Mouse (Mus musculus) CD8-positive naive resting alpha-beta T cell, adult 2 months (primary cell): ENCODE measurements around the gene Lyrm7.
"Not testable (repeated sequence)": the region's sequence is repeated elsewhere in the genome, so short reads cannot be mapped to it uniquely, and the experiment has no call there.

Experiments used
- DNase-seq, 2 experiments: peaks; one replicate each; pipeline ENCODE4 v3.0.0; 2022; ENCODE audit warnings: low read depth in 2 of 2, low spot score in 2 of 2

Lyrm7 gene

GRCm38 (mm10) chr11:54882671-54883070, 22.0 kb upstream of the Lyrm7 start:
- no peak for DNase-seq

GRCm38 (mm10) chr11:54881051-54881474, 20.3 kb upstream of the Lyrm7 start:
- DNase-seq, result no peak

DNA sequence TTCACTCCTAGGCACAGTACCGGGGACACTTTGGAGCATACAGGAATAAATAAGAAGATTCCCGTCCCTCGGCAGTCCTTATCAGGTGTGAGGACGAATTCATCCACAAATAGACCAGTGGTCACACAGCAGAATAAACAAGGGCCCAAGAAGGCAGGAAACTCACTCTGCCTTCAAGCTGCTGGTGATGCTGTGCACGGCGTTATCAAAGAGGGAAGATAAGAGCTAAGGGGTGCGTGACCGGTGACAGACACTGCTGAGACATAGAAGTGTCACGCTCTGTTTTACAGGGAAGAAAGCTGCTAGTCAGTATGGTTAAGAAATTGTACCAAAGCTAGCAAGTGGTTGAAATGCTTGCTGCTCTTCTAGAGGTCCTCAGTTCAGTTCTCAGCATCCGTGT, 19.2 kb upstream of the Lyrm7 start:
- DNase-seq, result no peak

DNA sequence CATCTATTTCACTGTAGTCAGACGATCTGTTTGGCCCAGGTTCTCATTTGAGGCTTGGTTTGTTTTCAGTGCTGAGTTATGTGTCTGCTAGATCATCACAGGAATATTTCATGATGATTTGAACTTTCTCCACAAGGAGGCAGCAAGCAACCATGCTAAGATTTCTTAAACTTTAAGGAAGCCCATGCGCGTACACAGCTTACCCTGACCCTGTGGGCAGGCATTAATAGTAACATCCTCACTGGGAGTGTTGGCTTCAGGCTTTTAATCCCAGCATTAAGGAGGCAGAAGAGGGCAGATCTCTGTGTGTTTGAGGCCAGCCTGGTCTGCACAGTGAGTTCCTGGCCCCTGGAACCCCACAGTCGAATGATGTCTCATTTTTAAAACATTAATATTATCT, 18.7 kb upstream of the Lyrm7 start:
- DNase-seq, result peak; percentile 41 to 59

DNA sequence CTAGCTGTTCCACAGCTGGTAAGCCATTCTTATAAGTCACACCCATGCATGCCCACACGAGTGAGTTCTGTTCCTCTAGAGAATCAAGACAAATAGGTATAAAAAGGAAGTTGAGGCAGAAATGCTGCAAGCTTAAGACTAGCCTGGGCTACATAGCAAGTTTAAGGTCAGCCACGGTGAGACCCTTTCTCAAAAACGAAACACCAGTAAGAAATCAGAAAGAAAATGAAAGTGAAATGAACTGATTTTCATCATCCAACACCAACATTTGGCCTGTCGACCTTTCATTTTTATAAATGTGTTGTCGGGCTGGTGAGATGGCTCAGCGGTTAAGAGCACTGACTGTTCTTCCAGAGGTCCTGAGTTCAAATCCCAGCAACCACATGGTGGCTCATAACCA, 18.2 kb upstream of the Lyrm7 start:
- no peak for DNase-seq

- no peak for DNase-seq
Measured at GRCm38 (mm10) chr11:54876031-54876430, 15.3 kb upstream of the Lyrm7 start.

DNA sequence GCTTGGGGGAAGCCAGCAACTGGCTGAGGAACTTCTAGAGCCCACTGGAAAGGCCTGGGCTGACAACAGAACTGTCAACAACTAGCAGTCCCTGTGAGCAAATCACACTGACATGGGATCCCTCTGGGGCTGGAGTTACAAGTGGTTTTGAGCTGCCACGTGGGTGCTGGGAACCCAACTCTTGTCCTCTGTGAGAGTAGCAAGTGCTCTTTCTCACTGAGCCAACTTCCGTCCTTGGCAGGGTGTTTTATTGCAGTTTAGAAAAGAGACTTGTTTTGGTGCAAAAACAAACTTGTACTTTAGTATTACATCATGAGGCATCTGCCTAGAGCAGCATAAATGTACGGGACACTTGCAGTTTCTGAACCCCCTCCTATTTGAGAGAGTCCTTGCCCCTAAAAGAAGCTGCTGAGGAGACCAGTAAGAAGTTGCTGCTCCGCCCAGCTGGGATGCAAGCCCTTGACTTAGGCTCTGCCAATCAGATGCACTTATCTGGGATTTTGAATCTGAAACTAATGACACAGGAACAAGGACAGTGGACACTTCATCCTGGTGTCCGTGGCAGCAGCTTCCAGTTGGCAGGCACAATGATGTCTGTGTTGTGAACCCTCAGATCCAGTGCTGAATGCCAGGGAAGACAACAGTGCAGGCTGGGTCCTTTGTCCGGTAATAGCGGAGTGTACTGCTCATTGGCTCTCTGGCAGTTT, 11.3 kb upstream of the Lyrm7 start:
- DNase-seq, result no peak

- no peak for DNase-seq
Measured at GRCm38 (mm10) chr11:54869318-54869717, 8.6 kb upstream of the Lyrm7 start.

GRCm38 (mm10) chr11:54868445-54868844, 7.7 kb upstream of the Lyrm7 start:
- DNase-seq, result no peak

DNA sequence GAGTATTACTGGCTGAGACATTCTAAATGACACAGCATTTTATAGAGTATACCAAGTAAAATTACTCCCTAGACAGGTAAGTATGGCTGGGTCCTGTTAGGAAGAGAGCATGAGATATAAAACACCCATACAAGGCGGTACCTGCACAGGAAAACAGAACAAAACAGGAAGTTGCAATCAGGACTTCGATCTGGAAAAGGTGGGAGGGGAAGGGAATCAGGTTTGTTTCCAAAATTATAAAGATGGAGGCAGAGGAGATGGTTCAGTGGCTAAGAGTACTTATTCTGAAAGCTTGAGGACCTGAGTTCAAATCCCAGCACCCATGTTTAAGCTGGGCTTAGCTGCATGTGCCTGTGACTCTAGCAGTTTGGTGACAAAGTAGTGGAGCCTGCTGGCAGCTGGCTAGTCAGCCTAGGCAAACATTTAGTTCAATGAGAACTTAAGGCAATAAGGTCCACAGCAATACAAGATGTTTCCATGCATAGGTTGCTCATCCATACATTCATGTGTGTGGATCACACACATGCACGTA, 7.3 kb upstream of the Lyrm7 start:
- no peak for DNase-seq

GRCm38 (mm10) chr11:54867049-54867385, 6.3 kb upstream of the Lyrm7 start:
- DNase-seq, result no peak

DNA sequence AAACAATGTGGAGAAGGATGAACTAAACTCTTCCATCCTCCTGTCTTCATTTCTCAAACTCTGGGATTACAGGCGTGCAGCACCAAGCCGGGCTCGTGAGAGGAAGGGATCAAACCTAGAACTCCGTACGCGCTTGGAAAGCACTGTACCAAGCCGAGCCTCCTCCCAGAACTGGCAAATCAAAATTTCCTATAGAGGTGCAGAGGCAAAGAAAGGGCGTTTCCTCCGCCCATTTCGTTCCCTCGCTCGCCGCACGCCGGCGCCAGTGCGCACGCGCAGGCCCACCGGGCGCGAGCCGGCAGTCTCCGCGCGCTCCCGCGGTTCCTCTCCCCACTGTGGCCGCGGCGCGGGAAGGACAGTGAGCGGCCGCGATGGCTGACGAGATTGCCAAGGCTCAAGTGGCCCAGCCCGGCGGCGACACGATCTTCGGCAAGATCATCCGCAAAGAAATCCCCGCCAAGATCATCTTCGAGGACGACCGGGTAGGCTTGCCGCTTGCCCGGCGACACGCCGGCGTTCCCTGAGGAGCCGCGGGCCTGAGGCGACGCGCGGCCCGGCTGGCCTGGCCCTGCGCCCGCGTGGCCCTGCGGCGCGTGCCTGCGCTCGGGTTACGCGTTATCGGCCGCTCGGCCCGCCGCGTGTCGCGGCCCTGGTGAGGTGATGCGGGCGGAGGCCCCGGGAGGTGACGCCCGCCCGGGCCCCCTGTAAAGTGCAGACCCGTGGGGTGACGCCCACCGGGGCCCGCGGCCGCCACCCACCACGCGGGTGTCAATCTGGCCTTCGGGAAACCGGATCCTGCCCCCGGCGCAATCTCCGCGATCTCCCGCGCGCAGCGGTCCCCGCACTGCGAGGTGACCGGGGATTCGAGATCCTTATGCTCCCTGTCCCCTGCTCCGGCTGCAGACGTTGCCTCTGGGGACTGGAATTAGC, 5.7 kb upstream of the Lyrm7 start, which contains the start of gene Hint1:
Gene Hint1, plus strand, starts transcription at position 265 of the 930 bp plus-strand sequence.
- DNase-seq, result peak; percentile 80 to 85

- no peak for DNase-seq
Measured at GRCm38 (mm10) chr11:54865330-54866085, 4.8 kb upstream of the Lyrm7 start.

DNA sequence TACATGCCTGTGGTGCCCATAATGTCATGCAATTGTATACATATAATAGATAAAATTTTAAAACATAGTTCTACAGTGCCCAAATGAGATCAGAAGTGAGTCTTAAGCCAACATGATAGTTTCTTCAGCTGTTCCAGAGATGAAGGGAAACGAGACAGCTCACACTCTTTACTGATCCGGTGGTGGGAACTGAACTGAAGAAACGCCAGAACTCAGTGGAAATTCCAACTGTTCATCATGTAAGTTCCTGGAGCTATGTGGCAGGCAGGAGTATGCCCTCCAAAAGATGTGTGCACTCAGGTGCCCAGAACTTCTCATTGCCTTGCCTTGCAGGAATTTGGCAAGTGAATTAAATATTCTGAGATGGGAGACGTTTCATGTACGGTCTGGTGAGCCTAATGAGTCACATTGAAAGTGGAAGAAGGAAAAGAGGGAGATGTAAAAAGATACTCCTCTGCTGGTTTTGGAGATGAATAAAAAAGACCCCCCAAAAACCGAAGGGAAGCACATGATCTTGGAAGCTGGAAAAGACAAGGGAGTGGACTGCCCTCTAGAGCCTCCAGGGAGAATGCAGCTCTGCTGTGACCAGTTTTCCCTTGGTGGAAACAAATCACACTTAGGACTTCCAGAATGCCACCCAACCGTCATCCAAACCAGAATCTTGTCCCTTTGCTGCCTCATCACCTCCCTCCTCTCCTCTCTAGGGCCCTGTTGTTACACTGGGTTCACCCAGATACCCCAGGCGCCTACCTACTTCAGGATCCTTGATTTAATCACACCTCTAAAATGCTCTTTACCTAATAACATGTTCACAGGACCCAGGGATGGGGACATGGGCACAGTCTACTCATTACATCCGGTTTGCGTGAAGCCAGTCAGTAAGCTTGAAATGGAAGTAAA, 2.2 kb upstream of the Lyrm7 start:
- DNase-seq, result peak in 1 of 2 experiments; percentile 31

DNA sequence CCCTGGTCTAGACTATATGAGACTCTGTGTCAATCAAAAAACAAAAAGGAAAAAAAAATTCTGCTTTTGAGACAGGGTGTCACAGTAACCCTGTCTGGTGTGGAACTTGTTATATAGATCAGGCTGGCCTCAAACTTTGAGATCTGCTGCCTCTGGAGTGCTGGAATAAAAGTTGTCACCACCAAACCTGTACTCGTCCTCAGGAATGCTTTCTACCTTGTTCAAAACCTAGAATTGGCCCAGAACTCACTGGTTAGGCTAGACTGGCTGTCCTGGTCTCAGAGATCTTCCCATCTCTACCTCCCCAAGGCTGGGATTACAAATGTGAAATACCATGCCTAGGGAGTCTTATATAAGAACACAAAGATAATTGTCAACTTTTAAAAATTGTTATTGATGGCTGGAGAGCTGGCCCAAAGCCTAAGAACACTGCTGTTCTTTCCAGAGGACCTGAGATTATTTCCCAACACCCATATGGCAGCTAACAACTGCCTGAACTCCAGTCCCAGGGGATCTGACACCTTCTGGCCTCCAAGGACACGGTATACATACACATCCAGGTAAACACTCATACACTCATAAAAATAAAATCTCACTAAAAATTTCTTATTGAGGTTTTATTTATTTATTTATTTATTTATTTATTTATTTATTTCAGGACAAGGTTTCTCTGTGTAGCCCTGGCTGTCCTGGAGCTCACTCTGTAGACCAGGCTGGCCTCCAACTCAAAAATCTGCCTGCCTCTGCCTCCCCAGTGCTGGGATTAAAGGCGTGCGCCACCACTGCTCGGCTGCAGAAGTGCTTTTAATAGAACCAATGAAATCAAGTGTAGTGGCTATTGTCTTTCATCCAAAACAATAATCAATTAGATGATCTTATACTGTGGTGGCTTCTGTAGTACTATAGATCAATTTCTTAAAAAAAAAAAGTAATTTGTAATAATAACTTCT, 1.0 kb upstream of the Lyrm7 start:
- no peak for DNase-seq

GRCm38 (mm10) chr11:54859322-54860165, 1.2 kb downstream of the Lyrm7 start:
- DNase-seq, result no peak

- DNase-seq, result not testable (repeated sequence)
Measured at GRCm38 (mm10) chr11:54858880-54859279, 1.8 kb downstream of the Lyrm7 start.

GRCm38 (mm10) chr11:54851656-54852055, 9.1 kb downstream of the Lyrm7 start:
- DNase-seq, result no peak
